Mouse (Mus musculus) stomach, postnatal 0 days (tissue): Measurements from ENCODE around the gene Cd99l2. TPM values are rescaled to one million over a fixed set of nuclear protein-coding genes. Genes with fewer than 3 reads are reported as not detected.

ENCODE experiments used
- ATAC-seq: fragments of 200-750 bp; cut with Nextera tagmentation; 2 replicates; pipeline ENCODE4 v1.8.0; 2017; ENCODE audit not compliant: low FRiP score, low TSS enrichment
- DNase-seq: peaks from one replicate; pipeline ENCODE4 v3.0.0-alpha.2; 2016; ENCODE audit warnings: low spot score
- H3K27ac ChIP-seq: fragments of 300-500 bp; sonication (generic); replicated peaks from 2 replicates; pipeline ENCODE4 v1.5.1; 2014; ENCODE audit warnings: mild to moderate bottlenecking, control low read depth
- H3K27me3 ChIP-seq: fragments of 300-500 bp; sonication (generic); 2 replicates; pipeline ENCODE4 v1.6.1; 2014; ENCODE audit warnings: low read length; ENCODE audit not compliant: control insufficient read depth, insufficient read depth
- H3K36me3 ChIP-seq: fragments of 300-500 bp; sonication (generic); 2 replicates; pipeline ENCODE4 v1.6.1; 2014; ENCODE audit warnings: low read length, mixed read lengths; ENCODE audit not compliant: control insufficient read depth, insufficient read depth
- H3K4me1 ChIP-seq: fragments of 300-500 bp; sonication (generic); replicated peaks from 2 replicates; pipeline ENCODE4 v1.6.1; 2014; ENCODE audit warnings: antibody characterized with exemption; ENCODE audit not compliant: control insufficient read depth, insufficient read depth
- H3K4me2 ChIP-seq: fragments of 300-500 bp; sonication (generic); replicated peaks from 2 replicates; pipeline ENCODE4 v1.6.1; 2014; ENCODE audit warnings: low read depth, mild to moderate bottlenecking, control low read depth, moderate library complexity
- H3K4me3 ChIP-seq: fragments of 300-500 bp; sonication (generic); 2 replicates; pipeline ENCODE4 v1.5.1; 2014; ENCODE audit warnings: low read depth, low read length, control low read depth
- H3K9ac ChIP-seq: fragments of 300-500 bp; sonication (generic); 2 replicates; pipeline ENCODE4 v1.6.1; 2014; ENCODE audit warnings: mild to moderate bottlenecking, low read length, control low read depth, mixed read lengths
- H3K9me3 ChIP-seq: fragments of 300-500 bp; sonication (generic); 2 replicates; pipeline ENCODE4 v1.6.1; 2016; ENCODE audit warnings: low read length; ENCODE audit not compliant: control insufficient read depth
- CTCF ChIP-seq: IDR thresholded peaks from 2 replicates; pipeline ENCODE4 v1.5.1; 2016; ENCODE audit warnings: antibody characterized with exemption, low read depth, mild to moderate bottlenecking, moderate library complexity
- EP300 ChIP-seq: optimal IDR thresholded peaks from 2 replicates; pipeline ENCODE3; 2016; ENCODE audit warnings: antibody characterized with exemption
- WGBS: fragments of 180-500 bp; shearing (Covaris S2); extraction: QIAGEN DNeasy Blood & Tissue Kit; methylation state at CpG from one replicate; pipeline ENCODE4 v1.1.7; 2014; 5-methylcytosine and 5-hydroxymethylcytosine counted together
- polyA plus RNA-seq: library from polyadenylated mRNA; unstranded; fragments of >200 nt; fragmentation: Nextera tagmentation; extraction: Ambion mirVana; gene quantifications from 2 replicates; pipeline ENCODE4 v1.2.1, GENCODE M21; 2015

The Cd99l2 gene
- polyA plus RNA-seq, 1 experiment from 2014 or later, result 12.2 TPM

GRCm38 (mm10) chrX:71456078-71456737, 36.4 kb downstream of the Cd99l2 start:
- 84% methylated on average over 6 of the region's 6 CpGs for WGBS
- ATAC-seq, result no peak
- H3K36me3 ChIP-seq, result no peaks in the 10 kb centered on the region

GRCm38 (mm10) chrX:71442916-71443315, 49.7 kb downstream of the Cd99l2 start:
- Histone ChIP-seq H3K4me3 (no peak overlapping the region), H3K9me3 (no peaks in the 10 kb centered on the region), H3K4me2 (no peak overlapping the region), H3K27me3 (no peaks in the 10 kb centered on the region), H3K9ac (no peak overlapping the region), H3K36me3 (no peaks in the 10 kb centered on the region), H3K27ac (no peak overlapping the region), H3K4me1 (no peaks in the 10 kb centered on the region)
- no peak for DNase-seq
- ATAC-seq, result no peak
- 77% methylated on average over 5 of the region's 5 CpGs for WGBS
- no peak for TF ChIP-seq CTCF
- TF ChIP-seq EP300, result no peak

More at GRCm38 (mm10) chrX:71456078-71456737, 36.4 kb downstream of the Cd99l2 start:
- no peaks in the 10 kb centered on the region for H3K4me1 ChIP-seq
- H3K27ac ChIP-seq, result no peak overlapping the region
- H3K4me3 ChIP-seq, result no peak overlapping the region
- H3K4me2 ChIP-seq, result no peak overlapping the region
- H3K9me3 ChIP-seq, result no peaks in the 10 kb centered on the region
- DNase-seq, result no peak
- no peaks in the 10 kb centered on the region for H3K27me3 ChIP-seq
- no peak for TF ChIP-seq CTCF
- TF ChIP-seq EP300, result no peak
- no peak overlapping the region for H3K9ac ChIP-seq

- no peak for ATAC-seq
- WGBS, result 72% methylated on average over 6 of the region's 6 CpGs
- TF ChIP-seq EP300 (no peak), CTCF (no peak)
Observed at GRCm38 (mm10) chrX:71439473-71439872, 53.2 kb downstream of the Cd99l2 start.

GRCm38 (mm10) chrX:71435542-71435941, 57.1 kb downstream of the Cd99l2 start:
- 89% methylated on average over 2 of the region's 2 CpGs for WGBS

More at GRCm38 (mm10) chrX:71439473-71439872, 53.2 kb downstream of the Cd99l2 start:
- Histone ChIP-seq H3K27me3 (no peaks in the 10 kb centered on the region), H3K9ac (no peak overlapping the region), H3K4me1 (no peaks in the 10 kb centered on the region), H3K4me2 (no peak overlapping the region), H3K9me3 (no peaks in the 10 kb centered on the region), H3K4me3 (no peak overlapping the region), H3K36me3 (no peaks in the 10 kb centered on the region), H3K27ac (no peak overlapping the region)
- DNase-seq, result no peak

GRCm38 (mm10) chrX:71434860-71435259, 57.8 kb downstream of the Cd99l2 start:
- H3K27me3 ChIP-seq, result no peaks in the 10 kb centered on the region
- DNase-seq (no peak), ATAC-seq (no peak)
- no peak for TF ChIP-seq CTCF
- TF ChIP-seq EP300, result no peak
- WGBS, result 81% methylated on average over 8 of the region's 8 CpGs
- H3K4me1 ChIP-seq, result no peaks in the 10 kb centered on the region
- H3K9me3 ChIP-seq, result no peaks in the 10 kb centered on the region
- H3K4me2 ChIP-seq, result no peak overlapping the region
- no peak overlapping the region for H3K9ac ChIP-seq
- no peaks in the 10 kb centered on the region for H3K36me3 ChIP-seq
- H3K4me3 ChIP-seq, result no peak overlapping the region
- H3K27ac ChIP-seq, result no peak overlapping the region

More at GRCm38 (mm10) chrX:71435542-71435941, 57.1 kb downstream of the Cd99l2 start:
- H3K9me3 ChIP-seq, result no peaks in the 10 kb centered on the region
- H3K4me2 ChIP-seq, result no peak overlapping the region
- H3K27ac ChIP-seq, result no peak overlapping the region
- no peaks in the 10 kb centered on the region for H3K4me1 ChIP-seq
- no peak overlapping the region for H3K4me3 ChIP-seq
- ATAC-seq (no peak), DNase-seq (no peak)
- TF ChIP-seq EP300, result no peak
- no peak for TF ChIP-seq CTCF
- no peaks in the 10 kb centered on the region for H3K27me3 ChIP-seq
- H3K9ac ChIP-seq, result no peak overlapping the region
- no peaks in the 10 kb centered on the region for H3K36me3 ChIP-seq

- DNase-seq (no peak), ATAC-seq (no peak)
- Histone ChIP-seq H3K27ac (no peak overlapping the region), H3K4me2 (no peak overlapping the region), H3K9me3 (no peaks in the 10 kb centered on the region), H3K4me3 (no peak overlapping the region), H3K9ac (no peak overlapping the region), H3K4me1 (no peaks in the 10 kb centered on the region), H3K27me3 (no peaks in the 10 kb centered on the region), H3K36me3 (no peaks in the 10 kb centered on the region)
- TF ChIP-seq EP300 (no peak), CTCF (no peak)
- 88% methylated on average over 1 of the region's 1 CpGs for WGBS
Observed at GRCm38 (mm10) chrX:71434448-71434847, 58.2 kb downstream of the Cd99l2 start.
